Mouse (Mus musculus): ENCODE measurements around the gene Ppfibp2.

Gene Ppfibp2

GRCm38 (mm10) chr7:107757308-107758151 is 162.5 kb downstream of the Ppfibp2 start, which contains the start of gene Cyb5r2:
Cyb5r2 (minus strand) TSS chr7:107758032.
- no peak for DNase-seq (ENCODE audit: low spot score in 2 of 2)

GRCm38 (mm10) chr7:107770812-107771211 is 175.8 kb downstream of the Ppfibp2 start:
- no peak for DNase-seq (ENCODE audit: low spot score in 2 of 2)

GRCm38 (mm10) chr7:107778216-107778615 is 183.2 kb downstream of the Ppfibp2 start:
- DNase-seq (ENCODE audit: low spot score in 2 of 2): no peak

GRCm38 (mm10) chr7:107779611-107780010 is 184.6 kb downstream of the Ppfibp2 start:
- no peak for DNase-seq (ENCODE audit: low spot score in 2 of 2)

- DNase-seq (ENCODE audit: low spot score in 2 of 2): no peak
Measured at GRCm38 (mm10) chr7:107787977-107788620, 193.1 kb downstream of the Ppfibp2 start.

GRCm38 (mm10) chr7:107796500-107796899 is 201.5 kb downstream of the Ppfibp2 start:
- no peak for DNase-seq (ENCODE audit: low spot score in 2 of 2)

All from frontal cortex, postnatal 25 days (tissue).